Mouse (Mus musculus): ENCODE measurements at regions not wholly inside any gene's neighbourhood (a gene's known extent, or its start where the extent isn't known, plus 50 kb on each side); places are given as distances from the start of the nearest gene placed in this dataset.

DNA sequence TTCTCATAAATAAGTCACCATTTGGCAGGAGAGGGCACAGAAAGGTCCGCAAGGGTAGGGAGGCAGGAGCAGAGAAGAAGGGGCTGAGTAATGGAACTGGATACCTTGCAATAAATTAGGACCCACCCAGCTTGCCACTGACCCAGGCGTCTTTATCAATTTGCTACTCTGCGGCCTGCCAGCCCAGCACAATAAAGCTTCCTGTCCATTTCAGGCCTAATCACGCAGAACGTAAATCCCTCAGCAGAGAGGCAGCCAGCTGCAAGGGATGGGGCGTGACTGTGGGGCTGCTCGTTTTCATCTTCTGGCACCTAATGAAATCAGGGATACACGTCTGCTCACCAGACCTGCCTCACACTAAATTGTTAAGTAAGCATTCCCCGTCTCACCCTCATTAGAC, 324.9 kb upstream of the Chd6 start:
- TF ChIP-seq CTCF (IDR thresholded peaks at IDR 0.05; ENCODE audit: low read depth, low read length): no peak
- no peak for TF ChIP-seq POLR2A (IDR thresholded peaks at IDR 0.05; ENCODE audit: borderline replicate concordance, low read depth, low read length)
